19 mouse cellular contexts compared by ENCODE assay signal in the genomic region with DNA sequence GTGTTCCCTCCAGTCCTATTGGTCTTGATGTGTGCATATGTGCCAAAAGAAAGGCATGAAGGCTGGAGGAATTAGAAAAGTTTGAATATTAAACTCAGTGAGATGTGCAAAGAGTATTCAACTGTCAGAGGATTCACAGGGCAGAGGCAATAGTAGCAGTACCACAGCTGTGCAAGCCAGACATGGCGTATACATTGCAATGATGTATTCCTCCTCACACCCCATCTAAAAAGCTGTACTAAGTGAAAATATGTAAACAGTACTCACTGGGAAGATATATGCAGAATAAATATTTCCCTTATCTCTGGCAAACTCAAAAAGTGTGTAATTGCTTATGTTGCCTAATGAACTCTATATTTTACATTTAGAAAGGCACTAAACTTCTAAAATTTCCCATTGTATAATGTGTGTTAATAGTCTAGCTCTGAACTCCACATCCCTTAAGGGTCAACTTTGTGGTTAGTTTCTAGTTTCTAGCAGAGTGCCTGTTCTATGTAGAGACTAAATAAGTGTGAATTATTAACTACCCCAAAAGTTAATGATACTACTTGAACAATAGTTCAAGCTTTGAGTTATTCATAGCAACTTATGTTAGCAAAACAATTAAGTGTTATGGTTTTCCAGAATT.
A peak's percentile ranks its signal among the peaks of the same experiment; 100 is the strongest.
DNase-seq lines count a peak whose midpoint lies in the region; ATAC-seq lines count a peak whose summit lies in the region.
"Had no signal": no experiment of that assay in that cellular context is flagged by ENCODE, and none has a peak within 500 bp of the region (broad histone marks: within the 10 kb centered on the region; RNA-seq: fewer than 3 reads in every experiment).

No protein-coding gene starts in this region.

- 52% methylated on average over 1 of the region's 1 CpGs for WGBS in kidney, embryonic 16.5 days
- WGBS in lung, embryonic 16.5 days, result 37% methylated on average over 1 of the region's 1 CpGs
- 55% methylated on average over 1 of the region's 1 CpGs for WGBS in intestine, embryonic 16.5 days

- H3K4me2 ChIP-seq in kidney, embryonic 16.5 days (replicated peaks; ENCODE audit: low read depth, low read length), result no peak overlapping the region
- H3K4me2 ChIP-seq in lung, embryonic 16.5 days (ENCODE audit: low read depth, low read length), result no peak overlapping the region
- H3K4me2 ChIP-seq in intestine, embryonic 16.5 days (ENCODE audit: low read depth, low read length), result no peak overlapping the region
- H3K4me2 ChIP-seq: embryonic facial prominence, embryonic 13.5 days; forebrain, embryonic 13.5 days; heart, embryonic 12.5 days had no signal

- H3K27ac ChIP-seq in kidney, embryonic 16.5 days (ENCODE audit: low read length), result no peak overlapping the region
- peak overlapping the region; percentile 28 for H3K27ac ChIP-seq in lung, embryonic 16.5 days (ENCODE audit: low read length)
- H3K27ac ChIP-seq in intestine, embryonic 16.5 days (ENCODE audit: low read length), result no peak overlapping the region
- H3K27ac ChIP-seq: embryonic facial prominence, embryonic 13.5 days; forebrain, embryonic 13.5 days; hindbrain, embryonic 10.5 days had no signal

- no peaks in the 10 kb centered on the region for H3K36me3 ChIP-seq in kidney, embryonic 16.5 days (ENCODE audit: insufficient read depth, low read length)
- H3K36me3 ChIP-seq in lung, embryonic 16.5 days (ENCODE audit: control insufficient read depth, insufficient read depth, low read length), result no peaks in the 10 kb centered on the region
- H3K36me3 ChIP-seq in intestine, embryonic 16.5 days (ENCODE audit: control insufficient read depth, insufficient read depth, low read length), result no peaks in the 10 kb centered on the region
- H3K36me3 ChIP-seq: embryonic facial prominence, embryonic 13.5 days; heart, embryonic 12.5 days; hindbrain, embryonic 10.5 days had no signal

- no peaks in the 10 kb centered on the region for H3K27me3 ChIP-seq in kidney, embryonic 16.5 days (ENCODE audit: insufficient read depth, low read length)
- H3K27me3 ChIP-seq in lung, embryonic 16.5 days (ENCODE audit: control insufficient read depth, insufficient read depth, low read depth, low read length), result no peaks in the 10 kb centered on the region
- no peaks in the 10 kb centered on the region for H3K27me3 ChIP-seq in intestine, embryonic 16.5 days (replicated peaks; ENCODE audit: control insufficient read depth, insufficient read depth, low read length)
- H3K27me3 ChIP-seq: CH12.LX; embryonic facial prominence, embryonic 13.5 days; forebrain, embryonic 13.5 days; heart, embryonic 12.5 days had no signal

- H3K4me3 ChIP-seq in kidney, embryonic 16.5 days (ENCODE audit: low read length), result no peak overlapping the region
- no peak overlapping the region for H3K4me3 ChIP-seq in lung, embryonic 16.5 days (ENCODE audit: low read length)
- no peak overlapping the region for H3K4me3 ChIP-seq in intestine, embryonic 16.5 days (ENCODE audit: low read length)
- H3K4me3 ChIP-seq: embryonic facial prominence, embryonic 13.5 days; forebrain, embryonic 13.5 days; heart, embryonic 12.5 days; hindbrain, embryonic 10.5 days had no signal

- no peaks in the 10 kb centered on the region for H3K4me1 ChIP-seq in kidney, embryonic 16.5 days (ENCODE audit: insufficient read depth, low read length)
- H3K4me1 ChIP-seq in lung, embryonic 16.5 days (replicated peaks; ENCODE audit: control insufficient read depth, insufficient read depth, low read length), result no peaks in the 10 kb centered on the region; the same call in 1 of the 2 replicates
- no peaks in the 10 kb centered on the region for H3K4me1 ChIP-seq in intestine, embryonic 16.5 days (ENCODE audit: control insufficient read depth, insufficient read depth, low read length)
- H3K4me1 ChIP-seq: embryonic facial prominence, embryonic 13.5 days; forebrain, embryonic 13.5 days; heart, embryonic 12.5 days; hindbrain, embryonic 10.5 days had no signal

- no peak for DNase-seq in kidney, postnatal 10 days
- DNase-seq in lung, postnatal 25 days (ENCODE audit: low spot score), result no peak
- no peak for DNase-seq in right cerebral cortex, postnatal 36 days (ENCODE audit: low spot score in 2 of 2)
- DNase-seq: adrenal gland, postnatal 14 days; cerebellum, adult 11-12 months; cerebellum, adult 9-10 months; cerebellum, postnatal 25 days; forebrain, postnatal 0 days; gastrocnemius, postnatal 14 days had no signal

- peak; percentile 67; the same call in 1 of the 2 replicates for ATAC-seq in kidney, embryonic 16.5 days (ENCODE audit: low FRiP score, low TSS enrichment)
- ATAC-seq in lung, embryonic 16.5 days (ENCODE audit: low read depth), result peak; percentile 97
- ATAC-seq in intestine, embryonic 16.5 days, result peak; percentile 90
- ATAC-seq: activated CD4-positive, CD25-positive, alpha-beta regulatory T cell, adult 4 months; forebrain, embryonic 13.5 days; forebrain, postnatal 0 days; Patski had no signal

- H3K9ac ChIP-seq in kidney, embryonic 16.5 days (replicated peaks; ENCODE audit: low read length), result no peak overlapping the region
- H3K9ac ChIP-seq in lung, embryonic 16.5 days (ENCODE audit: low read length), result no peak overlapping the region
- no peak overlapping the region for H3K9ac ChIP-seq in intestine, embryonic 16.5 days (ENCODE audit: low read depth, low read length)
- H3K9ac ChIP-seq: embryonic facial prominence, embryonic 13.5 days; forebrain, embryonic 13.5 days; forebrain, postnatal 0 days; heart, embryonic 12.5 days had no signal

- no peaks in the 10 kb centered on the region for H3K9me3 ChIP-seq in kidney, embryonic 16.5 days (ENCODE audit: low read length)
- no peaks in the 10 kb centered on the region for H3K9me3 ChIP-seq in lung, embryonic 16.5 days (ENCODE audit: control insufficient read depth, low read length)
- no peaks in the 10 kb centered on the region for H3K9me3 ChIP-seq in intestine, embryonic 16.5 days (ENCODE audit: control insufficient read depth, low read length)
- H3K9me3 ChIP-seq: embryonic facial prominence, embryonic 13.5 days; forebrain, embryonic 13.5 days; heart, embryonic 12.5 days; hindbrain, embryonic 10.5 days had no signal
